9 mouse cellular contexts compared by ENCODE assay signal in genomic region chr8:92646637-92647036, GRCm38 (mm10). TPM values are rescaled to one million over a fixed set of nuclear protein-coding genes. Genes with fewer than 3 reads are reported as not detected.
DNase-seq lines count a peak whose midpoint lies in the region; ATAC-seq and TF ChIP-seq lines count a peak whose summit lies in the region.
"Had no signal": no experiment of that assay in that cellular context is flagged by ENCODE, and none has a peak within 500 bp of the region (broad histone marks: within the 10 kb centered on the region; RNA-seq: fewer than 3 reads in every experiment).

No protein-coding gene starts in this region.

- no peaks in the 10 kb centered on the region for H3K4me1 ChIP-seq in kidney, embryonic 16.5 days (ENCODE audit: insufficient read depth, low read length)
- H3K4me1 ChIP-seq in E14TG2a.4 (replicated peaks; ENCODE audit: low read depth, low read length), result no peaks in the 10 kb centered on the region
- no peaks in the 10 kb centered on the region for H3K4me1 ChIP-seq in intestine, embryonic 15.5 days (replicated peaks)

- H3K27ac ChIP-seq in kidney, embryonic 16.5 days (ENCODE audit: low read length), result no peak overlapping the region
- H3K27ac ChIP-seq in intestine, embryonic 15.5 days, result no peak overlapping the region

- no peak overlapping the region for H3K4me2 ChIP-seq in kidney, embryonic 16.5 days (replicated peaks; ENCODE audit: low read depth, low read length)
- no peak overlapping the region for H3K4me2 ChIP-seq in intestine, embryonic 15.5 days (replicated peaks)

- WGBS in kidney, embryonic 16.5 days, result 77% methylated on average over 2 of the region's 2 CpGs
- WGBS in intestine, embryonic 15.5 days, result 57% methylated on average over 2 of the region's 2 CpGs

- TF ChIP-seq CTCF in E14TG2a.4 (conservative IDR thresholded peaks at IDR 0.05; ENCODE audit: low read length), result peak; percentile 82

- ATAC-seq in kidney, embryonic 16.5 days (ENCODE audit: low FRiP score, low TSS enrichment), result no peak
- no peak for ATAC-seq in intestine, embryonic 15.5 days

- no peaks in the 10 kb centered on the region for H3K9me3 ChIP-seq in kidney, embryonic 16.5 days (ENCODE audit: low read length)
- no peaks in the 10 kb centered on the region for H3K9me3 ChIP-seq in E14TG2a.4 (ENCODE audit: low read length)
- H3K9me3 ChIP-seq in intestine, embryonic 15.5 days, result no peaks in the 10 kb centered on the region

- no peak overlapping the region for H3K4me3 ChIP-seq in kidney, embryonic 16.5 days (ENCODE audit: low read length)
- H3K4me3 ChIP-seq in E14TG2a.4 (replicated peaks; ENCODE audit: low read length), result no peak overlapping the region
- no peak overlapping the region for H3K4me3 ChIP-seq in intestine, embryonic 15.5 days (replicated peaks)

- no peak overlapping the region for H3K9ac ChIP-seq in kidney, embryonic 16.5 days (replicated peaks; ENCODE audit: low read length)
- no peak overlapping the region for H3K9ac ChIP-seq in intestine, embryonic 15.5 days

- DNase-seq in kidney, adult 18-20 months, result peak; percentile 6
- peak; percentile 70 for DNase-seq in R1 (ENCODE audit: low read depth, low spot score)
- DNase-seq in heart, postnatal 4 days, result peak; percentile 32
- no peak for DNase-seq in MN1 (ENCODE audit: low spot score)
- DNase-seq in natural killer cell, adult 2 months (ENCODE audit: low spot score in 2 of 2), result no peak

- H3K27me3 ChIP-seq in kidney, embryonic 16.5 days (ENCODE audit: insufficient read depth, low read length), result no peaks in the 10 kb centered on the region
- peaks cover 18% of the 10 kb centered on the region for H3K27me3 ChIP-seq in E14TG2a.4 (ENCODE audit: insufficient read depth, low read length)
- no peaks in the 10 kb centered on the region for H3K27me3 ChIP-seq in intestine, embryonic 15.5 days (replicated peaks)

- no peaks in the 10 kb centered on the region for H3K36me3 ChIP-seq in kidney, embryonic 16.5 days (ENCODE audit: insufficient read depth, low read length)
- no peaks in the 10 kb centered on the region for H3K36me3 ChIP-seq in E14TG2a.4 (ENCODE audit: insufficient read depth, low read length)
- H3K36me3 ChIP-seq in intestine, embryonic 15.5 days, result no peaks in the 10 kb centered on the region

RNA-seq across cellular contexts. Expression of gene Irx6, which starts 27.5 kb away (rescaled TPM):
- 0.05 and 0.14 TPM in 2 replicates for polyA plus RNA-seq in kidney, embryonic 16.5 days (2015; fragmentation: Nextera tagmentation; extraction: Ambion mirVana)
- not detected for total RNA-seq in heart, postnatal 4 days (2021)
- not detected in 2 replicates for polyA plus RNA-seq in intestine, embryonic 15.5 days (2015; fragmentation: Nextera tagmentation; extraction: Ambion mirVana)
- total RNA-seq: neutrophil, adult 5-6 weeks had no signal

Comparison
In these comparisons a context has a peak if more than half of its experiments do, and no peak if none do; other contexts are left out.
1. DNase-seq: peak in kidney, adult 18-20 months (single experiment), R1 (single experiment) and heart, postnatal 4 days (single experiment); none in MN1 (single experiment) and natural killer cell, adult 2 months (0 of 2).